8 mouse cellular contexts compared by ENCODE assay signal in genomic region chr4:118135414-118135813, GRCm38 (mm10). TPM values are rescaled to one million over a fixed set of nuclear protein-coding genes. Genes with fewer than 3 reads are reported as not detected.
DNase-seq lines count a peak whose midpoint lies in the region; ATAC-seq lines count a peak whose summit lies in the region.

No protein-coding gene starts in this region.

- peak overlapping the region; percentile 67 to 71 for H3K27ac ChIP-seq in heart, embryonic 14.5 days (replicated peaks in 1 of 2; ENCODE audit: control insufficient read depth in 1 of 2, insufficient read depth in 1 of 2, low read depth in 2 of 2, low read length in 2 of 2)
- 0 out of 2 replicates have a peak overlapping the region, but pooled peaks have one; percentile 76 for H3K27ac ChIP-seq in hindbrain, embryonic 11.5 days (ENCODE audit: low read depth, low read length)
- peak overlapping the region; percentile 94 for H3K27ac ChIP-seq in midbrain, embryonic 10.5 days (replicated peaks)

- H3K9ac ChIP-seq in heart, embryonic 14.5 days (ENCODE audit: low read length), result peak overlapping the region; percentile 72
- peak overlapping the region; percentile 51; the same call in 1 of the 2 replicates for H3K9ac ChIP-seq in hindbrain, embryonic 11.5 days (ENCODE audit: low read depth, low read length)

- intact Hi-C loops in heart, postnatal 25 days (cut with DNase I), result no loop called here
- intact Hi-C loops in gastrocnemius, postnatal 14 days (cut with DNase I; ENCODE audit: low total_unique reads), result no loop called here

- ATAC-seq in heart, embryonic 14.5 days (ENCODE audit: insufficient number of reproducible peaks, insufficient read depth, low FRiP score, low read depth), result no peak
- ATAC-seq in hindbrain, embryonic 11.5 days (ENCODE audit: low FRiP score), result no peak
- ATAC-seq in megakaryocyte-erythroid progenitor cell, adult 5-6 weeks (replicated peaks; ENCODE audit: low FRiP score, low TSS enrichment, poor library complexity, severe bottlenecking), result no peak

- WGBS in heart, embryonic 14.5 days, result 93% methylated on average over 1 of the region's 1 CpGs
- 91% methylated on average over 1 of the region's 1 CpGs for WGBS in hindbrain, embryonic 11.5 days
- 83% methylated on average over 1 of the region's 1 CpGs for WGBS in midbrain, embryonic 10.5 days

- peaks cover 5 to 14% of the 10 kb centered on the region in 2 experiments for H3K4me1 ChIP-seq in heart, embryonic 14.5 days (ENCODE audit: control insufficient read depth in 2 of 2, insufficient read depth in 2 of 2, low read length in 2 of 2)
- no peaks in the 10 kb centered on the region; the same call in 1 of the 2 replicates for H3K4me1 ChIP-seq in hindbrain, embryonic 11.5 days (replicated peaks; ENCODE audit: control insufficient read depth, insufficient read depth, low read length)
- peaks cover 22% of the 10 kb centered on the region for H3K4me1 ChIP-seq in midbrain, embryonic 10.5 days

- H3K4me3 ChIP-seq in heart, embryonic 14.5 days (ENCODE audit: control insufficient read depth in 1 of 2, insufficient read depth in 1 of 2, low read depth in 1 of 2, low read length in 2 of 2), result peak overlapping the region; percentile 87 to 94
- peak overlapping the region; percentile 70 for H3K4me3 ChIP-seq in hindbrain, embryonic 11.5 days (ENCODE audit: low read depth, low read length)
- H3K4me3 ChIP-seq in midbrain, embryonic 10.5 days, result peak overlapping the region; percentile 95

- no peaks in the 10 kb centered on the region for H3K27me3 ChIP-seq in heart, embryonic 14.5 days (ENCODE audit: control insufficient read depth, insufficient read depth, low read length)
- H3K27me3 ChIP-seq in hindbrain, embryonic 11.5 days (ENCODE audit: control insufficient read depth, insufficient read depth, low read length), result no peaks in the 10 kb centered on the region
- H3K27me3 ChIP-seq in midbrain, embryonic 10.5 days (ENCODE audit: low read depth, poor library complexity, severe bottlenecking), result no peaks in the 10 kb centered on the region

- H3K4me2 ChIP-seq in heart, embryonic 14.5 days (ENCODE audit: low read length), result peak overlapping the region; percentile 84
- H3K4me2 ChIP-seq in hindbrain, embryonic 11.5 days (replicated peaks; ENCODE audit: low read depth, low read length), result peak overlapping the region; percentile 58

- peaks cover 37% of the 10 kb centered on the region for H3K36me3 ChIP-seq in heart, embryonic 14.5 days (ENCODE audit: control insufficient read depth, insufficient read depth, low read length)
- peaks cover 11% of the 10 kb centered on the region for H3K36me3 ChIP-seq in hindbrain, embryonic 11.5 days (ENCODE audit: control insufficient read depth, insufficient read depth, low read length)
- H3K36me3 ChIP-seq in midbrain, embryonic 10.5 days, result peaks cover 45% of the 10 kb centered on the region

- H3K9me3 ChIP-seq in heart, embryonic 14.5 days (ENCODE audit: control insufficient read depth, low read length), result no peaks in the 10 kb centered on the region
- H3K9me3 ChIP-seq in hindbrain, embryonic 11.5 days (ENCODE audit: control insufficient read depth, low read length), result no peaks in the 10 kb centered on the region
- no peaks in the 10 kb centered on the region for H3K9me3 ChIP-seq in midbrain, embryonic 10.5 days (replicated peaks)

- no peak for DNase-seq in heart, postnatal 25 days (ENCODE audit: low spot score)
- peak; percentile 68 for DNase-seq in Muller cell, postnatal 12 days (ENCODE audit: inconsistent ontology term)
- no peak for DNase-seq in hindbrain, embryonic 11.5 days (ENCODE audit: low spot score)
- no peak for DNase-seq in midbrain, embryonic 10.5 days (ENCODE audit: low spot score)
- DNase-seq in ovary, postnatal 14 days (ENCODE audit: low spot score), result no peak
- no peak for DNase-seq in gastrocnemius, postnatal 14 days

RNA-seq across cellular contexts. Expression of gene St3gal3, which starts 0.7 kb away (rescaled TPM):
- 4.4 and 6.2 TPM in 2 replicates for polyA plus RNA-seq in heart, embryonic 14.5 days (2014; fragmentation: Nextera tagmentation; extraction: Ambion mirVana)
- total RNA-seq in heart, postnatal 25 days (2021), result 10 to 100 TPM; 61.6 to 66.6 TPM
- 5.5 and 6.0 TPM in 2 replicates for polyA plus RNA-seq in hindbrain, embryonic 11.5 days (2014; fragmentation: Nextera tagmentation; extraction: Ambion mirVana)
- 7.3 and 7.8 TPM in 2 replicates for polyA plus RNA-seq in midbrain, embryonic 10.5 days (2016; fragmentation: Nextera tagmentation; extraction: Ambion mirVana)
- total RNA-seq in megakaryocyte-erythroid progenitor cell, adult 5-6 weeks (2014; fragmentation: Nextera tagmentation), result 14.1 and 28.4 TPM in 2 replicates
- total RNA-seq in megakaryocyte-erythroid progenitor cell, adult 5-6 weeks (2017), result 6.6 and 8.4 TPM in 2 replicates
- 10 to 100 TPM; 50.0 to 56.1 TPM for total RNA-seq in gastrocnemius, postnatal 14 days (2021)

RNA-seq across cellular contexts. Expression of gene Kdm4a, which starts 44.4 kb away (rescaled TPM):
- 26.7 TPM in 2 replicates for polyA plus RNA-seq in heart, embryonic 14.5 days (2014; fragmentation: Nextera tagmentation; extraction: Ambion mirVana)
- 10 to 100 TPM; 26.1 to 28.2 TPM for total RNA-seq in heart, postnatal 25 days (2021)
- polyA plus RNA-seq in hindbrain, embryonic 11.5 days (2014; fragmentation: Nextera tagmentation; extraction: Ambion mirVana), result 58.1 and 67.5 TPM in 2 replicates
- 26.3 and 38.4 TPM in 2 replicates for polyA plus RNA-seq in midbrain, embryonic 10.5 days (2016; fragmentation: Nextera tagmentation; extraction: Ambion mirVana)
- total RNA-seq in megakaryocyte-erythroid progenitor cell, adult 5-6 weeks (2014; fragmentation: Nextera tagmentation), result 20.5 and 24.9 TPM in 2 replicates
- 28.8 and 36.0 TPM in 2 replicates for total RNA-seq in megakaryocyte-erythroid progenitor cell, adult 5-6 weeks (2017)
- total RNA-seq in gastrocnemius, postnatal 14 days (2021), result 10 to 100 TPM; 21.4 to 26.2 TPM
